Mouse (Mus musculus): Measurements from ENCODE around the gene Lce1e. TPM values are rescaled to one million over a fixed set of nuclear protein-coding genes. Genes with fewer than 3 reads are reported as not detected.

Gene Lce1e
- total and polyA plus RNA-seq, 3 experiments = not detected

- Histone ChIP-seq H3K36me3 (replicated peaks in 1 of 2; ENCODE audit: control insufficient read depth in 1 of 2, insufficient read depth in 1 of 2, low read length in 1 of 2) (no peaks in the 10 kb centered on the region), H3K4me2 (ENCODE audit: insufficient read depth, low read depth, poor library complexity, severe bottlenecking) (no peak within 1 kb of the TSS), H3K27ac (ENCODE audit: insufficient read depth, low read depth) (no peak within 1 kb of the TSS), H3K79me2 (replicated peaks; ENCODE audit: control insufficient read depth, extremely low read depth, insufficient read depth, poor library complexity, severe bottlenecking) (no peaks in the 10 kb centered on the region), H3K4me3 (replicated peaks in 1 of 3; ENCODE audit: low read depth in 2 of 3, low read length in 2 of 3, poor library complexity in 1 of 3) (no peak within 1 kb of the TSS), H3K4me1 (ENCODE audit: control insufficient read depth in 1 of 2, insufficient read depth in 2 of 2) (no peaks in the 10 kb centered on the region), H3K27me3 (replicated peaks) (no peaks in the 10 kb centered on the region), H3K9me3 (replicated peaks; ENCODE audit: low read length) (no peaks in the 10 kb centered on the region), H3K9ac (ENCODE audit: insufficient read depth, low read depth) (no peak within 1 kb of the TSS)
- in situ Hi-C loops (cut with MboI; ENCODE audit: low pct_ligation_motif_present, low pct_unique_long_range_greater_than_20kb, low sequenced_read_pairs) (no loop called here), dilution Hi-C loops (cut with MboI; ENCODE audit: extremely low pct_ligation_motif_present, extremely low pct_unique_long_range_greater_than_20kb, low sequenced_read_pairs) (no loop called here)
- TF ChIP-seq NRF1 (IDR thresholded peaks at IDR 0.05; ENCODE audit: low read depth, low read length) = no peak
- no peak for DNase-seq (ENCODE audit: extremely low read depth)
Observed at GRCm38 (mm10) chr3:92670215-92670614, 38.7 kb downstream of the Lce1e start, which contains the start of gene Lce1a2. Gene Lce1a2, minus strand, starts transcription at chr3:92670315.

Other genes with a start within 250 kb of the Lce1e start
Only the 20 nearest of the 26 such genes appear.
- not detected in 2 replicates for gene 2310046K23Rik, start 174.6 kb downstream of the Lce1e start, total RNA-seq (2012; rRNA removed)
- gene 2310046K23Rik, start 174.6 kb downstream of the Lce1e start, total RNA-seq (2014; rRNA removed) = not detected in 2 replicates
- gene 2310046K23Rik, start 174.6 kb downstream of the Lce1e start, polyA plus RNA-seq (2012; ENCODE audit: insufficient read length, low read depth) = not detected in 2 replicates
- gene Ivl, start 135.3 kb downstream of the Lce1e start, total RNA-seq (2012; rRNA removed) = 0.04 TPM in 1 of 2 replicates, not detected in the other
- gene Ivl, start 135.3 kb downstream of the Lce1e start, total RNA-seq (2014; rRNA removed) = 0.30 and 0.31 TPM in 2 replicates
- gene Ivl, start 135.3 kb downstream of the Lce1e start, polyA plus RNA-seq (2012; ENCODE audit: insufficient read length, low read depth) = 0.38 and 0.44 TPM in 2 replicates
- gene Smcp, start 120.1 kb downstream of the Lce1e start, total RNA-seq (2012; rRNA removed) = not detected in 2 replicates
- not detected in 2 replicates for gene Smcp, start 120.1 kb downstream of the Lce1e start, total RNA-seq (2014; rRNA removed)
- gene Smcp, start 120.1 kb downstream of the Lce1e start, polyA plus RNA-seq (2012; ENCODE audit: insufficient read length, low read depth) = not detected in 2 replicates
- gene 2210017I01Rik, start 101.6 kb downstream of the Lce1e start, total RNA-seq (2012; rRNA removed) = not detected in 2 replicates
- gene 2210017I01Rik, start 101.6 kb downstream of the Lce1e start, total RNA-seq (2014; rRNA removed) = not detected in 2 replicates
- gene 2210017I01Rik, start 101.6 kb downstream of the Lce1e start, polyA plus RNA-seq (2012; ENCODE audit: insufficient read length, low read depth) = not detected in 2 replicates
- not detected in 2 replicates for gene Lce6a, start 87.4 kb downstream of the Lce1e start, total RNA-seq (2012; rRNA removed)
- gene Lce6a, start 87.4 kb downstream of the Lce1e start, total RNA-seq (2014; rRNA removed) = not detected in 2 replicates
- not detected in 2 replicates for gene Lce6a, start 87.4 kb downstream of the Lce1e start, polyA plus RNA-seq (2012; ENCODE audit: insufficient read length, low read depth)
- not detected in 2 replicates for gene Lce1a1, start 60.8 kb downstream of the Lce1e start, total RNA-seq (2012; rRNA removed)
- not detected in 2 replicates for gene Lce1a1, start 60.8 kb downstream of the Lce1e start, total RNA-seq (2014; rRNA removed)
- not detected in 2 replicates for gene Lce1a1, start 60.8 kb downstream of the Lce1e start, polyA plus RNA-seq (2012; ENCODE audit: insufficient read length, low read depth)
- gene Lce1b, start 52.1 kb downstream of the Lce1e start, total RNA-seq (2012; rRNA removed) = not detected in 2 replicates
- gene Lce1b, start 52.1 kb downstream of the Lce1e start, total RNA-seq (2014; rRNA removed) = not detected in 2 replicates
- gene Lce1b, start 52.1 kb downstream of the Lce1e start, polyA plus RNA-seq (2012; ENCODE audit: insufficient read length, low read depth) = not detected in 2 replicates
- not detected in 2 replicates for gene Lce1a2, start 38.8 kb downstream of the Lce1e start, total RNA-seq (2012; rRNA removed)
- gene Lce1a2, start 38.8 kb downstream of the Lce1e start, total RNA-seq (2014; rRNA removed) = not detected in 2 replicates
- gene Lce1a2, start 38.8 kb downstream of the Lce1e start, polyA plus RNA-seq (2012; ENCODE audit: insufficient read length, low read depth) = not detected in 2 replicates
- not detected in 2 replicates for gene Lce1c, start 29.8 kb downstream of the Lce1e start, total RNA-seq (2012; rRNA removed)
- gene Lce1c, start 29.8 kb downstream of the Lce1e start, total RNA-seq (2014; rRNA removed) = not detected in 2 replicates
- not detected in 2 replicates for gene Lce1c, start 29.8 kb downstream of the Lce1e start, polyA plus RNA-seq (2012; ENCODE audit: insufficient read length, low read depth)
- not detected in 2 replicates for gene Lce1d, start 21.9 kb downstream of the Lce1e start, total RNA-seq (2012; rRNA removed)
- gene Lce1d, start 21.9 kb downstream of the Lce1e start, total RNA-seq (2014; rRNA removed) = not detected in 2 replicates
- not detected in 2 replicates for gene Lce1d, start 21.9 kb downstream of the Lce1e start, polyA plus RNA-seq (2012; ENCODE audit: insufficient read length, low read depth)
- gene Lce1f, start 11.3 kb upstream of the Lce1e start, total RNA-seq (2012; rRNA removed) = not detected in 2 replicates
- not detected in 2 replicates for gene Lce1f, start 11.3 kb upstream of the Lce1e start, total RNA-seq (2014; rRNA removed)
- not detected in 2 replicates for gene Lce1f, start 11.3 kb upstream of the Lce1e start, polyA plus RNA-seq (2012; ENCODE audit: insufficient read length, low read depth)
- gene Gm38119, start 30.0 kb upstream of the Lce1e start, total RNA-seq (2012; rRNA removed) = not detected in 2 replicates
- not detected in 2 replicates for gene Gm38119, start 30.0 kb upstream of the Lce1e start, total RNA-seq (2014; rRNA removed)
- not detected in 2 replicates for gene Gm38119, start 30.0 kb upstream of the Lce1e start, polyA plus RNA-seq (2012; ENCODE audit: insufficient read length, low read depth)
- gene Lce1g, start 43.3 kb upstream of the Lce1e start, total RNA-seq (2012; rRNA removed) = not detected in 2 replicates
- gene Lce1g, start 43.3 kb upstream of the Lce1e start, total RNA-seq (2014; rRNA removed) = not detected in 2 replicates
- not detected in 2 replicates for gene Lce1g, start 43.3 kb upstream of the Lce1e start, polyA plus RNA-seq (2012; ENCODE audit: insufficient read length, low read depth)
- gene Lce1h, start 56.0 kb upstream of the Lce1e start, total RNA-seq (2012; rRNA removed) = not detected in 2 replicates
- gene Lce1h, start 56.0 kb upstream of the Lce1e start, total RNA-seq (2014; rRNA removed) = not detected in 2 replicates
- gene Lce1h, start 56.0 kb upstream of the Lce1e start, polyA plus RNA-seq (2012; ENCODE audit: insufficient read length, low read depth) = not detected in 2 replicates
- not detected in 2 replicates for gene Lce1i, start 69.8 kb upstream of the Lce1e start, total RNA-seq (2012; rRNA removed)
- not detected in 2 replicates for gene Lce1i, start 69.8 kb upstream of the Lce1e start, total RNA-seq (2014; rRNA removed)
- gene Lce1i, start 69.8 kb upstream of the Lce1e start, polyA plus RNA-seq (2012; ENCODE audit: insufficient read length, low read depth) = not detected in 2 replicates
- gene Lce1j, start 81.4 kb upstream of the Lce1e start, total RNA-seq (2012; rRNA removed) = not detected in 2 replicates
- not detected in 2 replicates for gene Lce1j, start 81.4 kb upstream of the Lce1e start, total RNA-seq (2014; rRNA removed)
- not detected in 2 replicates for gene Lce1j, start 81.4 kb upstream of the Lce1e start, polyA plus RNA-seq (2012; ENCODE audit: insufficient read length, low read depth)
- gene Lce1k, start 98.8 kb upstream of the Lce1e start, total RNA-seq (2012; rRNA removed) = not detected in 2 replicates
- not detected in 2 replicates for gene Lce1k, start 98.8 kb upstream of the Lce1e start, total RNA-seq (2014; rRNA removed)
- gene Lce1k, start 98.8 kb upstream of the Lce1e start, polyA plus RNA-seq (2012; ENCODE audit: insufficient read length, low read depth) = not detected in 2 replicates
- not detected in 2 replicates for gene Kprp, start 118.2 kb upstream of the Lce1e start, total RNA-seq (2012; rRNA removed)
- not detected in 2 replicates for gene Kprp, start 118.2 kb upstream of the Lce1e start, total RNA-seq (2014; rRNA removed)
- gene Kprp, start 118.2 kb upstream of the Lce1e start, polyA plus RNA-seq (2012; ENCODE audit: insufficient read length, low read depth) = not detected in 2 replicates
- not detected in 2 replicates for gene Lce1l, start 142.2 kb upstream of the Lce1e start, total RNA-seq (2012; rRNA removed)
- gene Lce1l, start 142.2 kb upstream of the Lce1e start, total RNA-seq (2014; rRNA removed) = not detected in 2 replicates
- not detected in 2 replicates for gene Lce1l, start 142.2 kb upstream of the Lce1e start, polyA plus RNA-seq (2012; ENCODE audit: insufficient read length, low read depth)
- not detected in 2 replicates for gene 2310050C09Rik, start 161.1 kb upstream of the Lce1e start, total RNA-seq (2012; rRNA removed)
- gene 2310050C09Rik, start 161.1 kb upstream of the Lce1e start, total RNA-seq (2014; rRNA removed) = not detected in 2 replicates
- not detected in 2 replicates for gene 2310050C09Rik, start 161.1 kb upstream of the Lce1e start, polyA plus RNA-seq (2012; ENCODE audit: insufficient read length, low read depth)